Mouse (Mus musculus): ENCODE data around the gene Pcdh10.

DNA sequence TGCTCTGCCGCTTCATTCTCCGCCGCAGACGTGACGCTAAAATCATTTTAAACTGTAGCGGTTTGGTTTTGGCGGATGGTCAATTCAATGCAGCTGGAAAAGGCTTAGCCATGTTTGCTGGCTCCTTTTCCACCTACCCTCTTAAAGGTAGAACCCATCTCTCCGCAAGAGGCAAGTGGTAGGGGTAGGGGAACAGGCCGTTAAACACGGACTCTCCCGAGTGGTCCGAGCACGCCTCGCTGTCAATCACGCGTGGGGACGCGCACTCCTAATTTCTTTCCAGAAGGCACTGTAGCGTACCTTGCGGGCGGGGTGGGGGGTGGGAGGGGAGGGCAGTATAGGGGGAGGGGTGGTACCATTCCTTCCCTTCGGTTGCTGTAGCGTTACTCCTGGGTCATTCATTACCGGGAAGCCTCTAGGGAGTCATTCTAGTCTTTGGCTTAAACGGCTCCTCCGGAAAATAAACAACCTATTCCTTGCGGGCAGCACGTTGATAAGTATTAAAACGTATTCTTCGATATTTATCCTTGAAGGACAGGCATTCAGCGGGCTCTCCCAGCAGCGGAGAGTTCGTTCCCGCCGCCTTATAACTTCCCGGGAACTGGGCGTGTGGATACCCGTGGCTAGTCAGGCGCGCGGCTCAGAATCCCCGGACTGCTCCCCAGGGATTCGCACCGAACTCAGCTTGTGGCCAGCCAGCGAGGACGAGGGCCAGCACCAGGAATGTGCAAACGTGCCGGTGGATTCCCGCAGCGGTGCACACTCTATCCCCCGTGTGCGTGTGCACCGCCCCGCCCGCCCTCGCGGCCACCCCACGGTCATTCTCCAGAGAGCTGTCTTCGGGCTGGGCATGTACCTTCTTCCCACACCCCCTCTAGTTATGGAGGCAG, 1.5 kb upstream of the Pcdh10 start:
- TF ChIP-seq CTCF (IDR thresholded peaks at IDR 0.05; ENCODE audit: control insufficient read depth, insufficient read depth, insufficient read length) (no peak), USF1 (IDR thresholded peaks at IDR 0.05; ENCODE audit: low read depth) (no peak), MAX (IDR thresholded peaks at IDR 0.05) (no peak), MYOD1 (IDR thresholded peaks at IDR 0.05; ENCODE audit: control insufficient read depth, insufficient read length, low read depth) (no peak), CEBPB (IDR thresholded peaks at IDR 0.05; ENCODE audit: low read depth) (no peak), MYOG (IDR thresholded peaks at IDR 0.05; ENCODE audit: control insufficient read depth, extremely low read depth, insufficient read length) (no peak)
